8 mouse cellular contexts compared by ENCODE assay signal in the genomic region with DNA sequence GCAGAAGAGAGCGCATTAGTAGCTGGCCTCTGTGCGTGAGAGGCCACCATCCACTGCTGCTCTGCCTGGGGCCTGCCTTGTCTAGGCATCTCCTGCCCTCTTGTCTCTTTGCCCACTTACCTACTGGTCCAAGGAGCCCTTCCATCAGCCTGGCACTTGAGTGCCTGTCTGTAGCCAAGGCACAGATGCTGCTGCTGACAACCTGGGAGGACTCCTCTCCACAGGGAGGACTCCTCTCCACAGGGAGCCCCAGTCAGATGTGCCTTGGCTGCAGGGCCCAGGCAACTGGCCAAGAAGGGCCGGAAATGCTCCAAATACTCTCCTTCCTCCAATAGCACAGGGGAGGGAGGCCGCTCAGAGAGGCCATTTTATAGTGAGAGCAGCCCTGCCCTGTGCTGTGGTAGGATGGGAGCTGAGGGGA. TPM values are rescaled to one million over a fixed set of nuclear protein-coding genes. Genes with fewer than 3 reads are reported as not detected.
A peak's percentile ranks its signal among the peaks of the same experiment; 100 is the strongest.
DNase-seq lines count a peak whose midpoint lies in the region; ATAC-seq lines count a peak whose summit lies in the region.

No protein-coding gene starts in this region.

- H3K36me3 ChIP-seq in hindbrain, embryonic 13.5 days = 0 out of 2 replicates have a peak, but pooled peaks cover 4% of the 10 kb centered on the region

- no peak overlapping the region for H3K4me3 ChIP-seq in hindbrain, embryonic 13.5 days

- peak; percentile 80 for DNase-seq in MN1 (ENCODE audit: low spot score)
- peak; percentile 90 for DNase-seq in cerebellum, adult 11 months
- DNase-seq in frontal cortex, postnatal 36 days (ENCODE audit: low spot score in 2 of 2) = peak; percentile 61 to 65
- peak; percentile 62 to 74 for DNase-seq in layer of hippocampus, postnatal 36 days
- peak; percentile 89 for DNase-seq in lung, postnatal 14 days
- DNase-seq in right cerebral cortex, postnatal 14 days = peak; percentile 65
- no peak for DNase-seq in natural killer cell, adult 2 months (ENCODE audit: low spot score in 2 of 2)

- no peaks in the 10 kb centered on the region for H3K27me3 ChIP-seq in hindbrain, embryonic 13.5 days

- 55% methylated on average over 4 of the region's 4 CpGs for WGBS in hindbrain, embryonic 13.5 days

- no peak overlapping the region for H3K4me2 ChIP-seq in hindbrain, embryonic 13.5 days

- H3K9ac ChIP-seq in hindbrain, embryonic 13.5 days = peak overlapping the region; percentile 49; the same call in 1 of the 2 replicates

- peaks cover 89% of the 10 kb centered on the region for H3K4me1 ChIP-seq in hindbrain, embryonic 13.5 days (replicated peaks)

- H3K9me3 ChIP-seq in hindbrain, embryonic 13.5 days = no peaks in the 10 kb centered on the region

- ATAC-seq in hindbrain, embryonic 13.5 days (ENCODE audit: low FRiP score) = 0 out of 2 replicates have a peak, but pooled peaks have one; percentile 32

- peak overlapping the region; percentile 65 for H3K27ac ChIP-seq in hindbrain, embryonic 13.5 days

RNA-seq across cellular contexts. Expression of a gene that starts 8.0 kb away (rescaled TPM):
- polyA plus RNA-seq in hindbrain, embryonic 13.5 days (2015; fragmentation: Nextera tagmentation; extraction: Ambion mirVana) = 18.9 and 19.8 TPM in 2 replicates
- 100 to 1,000 TPM; 103 to 114 TPM for total RNA-seq in layer of hippocampus, postnatal 36 days (2021)

RNA-seq across cellular contexts. Expression of a gene that starts 14.0 kb away (rescaled TPM):
- 5.5 and 5.9 TPM in 2 replicates for polyA plus RNA-seq in hindbrain, embryonic 13.5 days (2015; fragmentation: Nextera tagmentation; extraction: Ambion mirVana)
- under 1 TPM; 0.35 to 0.40 TPM for total RNA-seq in layer of hippocampus, postnatal 36 days (2021)

RNA-seq across cellular contexts. Expression of a gene that starts 44.1 kb away (rescaled TPM):
- 63.4 and 65.5 TPM in 2 replicates for polyA plus RNA-seq in hindbrain, embryonic 13.5 days (2015; fragmentation: Nextera tagmentation; extraction: Ambion mirVana)
- total RNA-seq in layer of hippocampus, postnatal 36 days (2021) = 10 to 100 TPM; 25.8 to 28.0 TPM

RNA-seq across cellular contexts. Expression of a gene that starts 54.7 kb away (rescaled TPM):
- polyA plus RNA-seq in hindbrain, embryonic 13.5 days (2015; fragmentation: Nextera tagmentation; extraction: Ambion mirVana) = 21.6 and 22.8 TPM in 2 replicates
- 10 to 100 TPM; 12.0 to 12.6 TPM for total RNA-seq in layer of hippocampus, postnatal 36 days (2021)

RNA-seq across cellular contexts. Expression of a gene that starts 54.8 kb away (rescaled TPM):
- polyA plus RNA-seq in hindbrain, embryonic 13.5 days (2015; fragmentation: Nextera tagmentation; extraction: Ambion mirVana) = 0.12 and 0.28 TPM in 2 replicates
- under 1 TPM; 0.27 to 0.30 TPM for total RNA-seq in layer of hippocampus, postnatal 36 days (2021)

Comparison
In these comparisons a context has a peak if more than half of its experiments do, and no peak if none do; other contexts are left out.
1. DNase-seq: peak in MN1 (single experiment), cerebellum, adult 11 months (single experiment), frontal cortex, postnatal 36 days (2 of 2), layer of hippocampus, postnatal 36 days (2 of 2), lung, postnatal 14 days (single experiment) and right cerebral cortex, postnatal 14 days (single experiment); none in natural killer cell, adult 2 months (0 of 2).